Mouse (Mus musculus) E14TG2a.4 (cell line): Measurements from ENCODE around the gene Dpf1.

Experiments used
- CTCF ChIP-seq: conservative IDR thresholded peaks from 2 replicates; pipeline ENCODE4 v1.5.1; 2014; ENCODE audit warnings: low read length
- NANOG ChIP-seq: IDR thresholded peaks from 2 replicates; pipeline ENCODE4 v1.6.1; 2014; ENCODE audit warnings: borderline replicate concordance, low read length, mixed read lengths
- POU5F1 ChIP-seq: IDR thresholded peaks from 2 replicates; pipeline ENCODE4 v1.6.1; 2014; ENCODE audit warnings: low read length, borderline replicate concordance

GRCm38 (mm10) chr7:29277510-29277909, 26.2 kb upstream of the Dpf1 start:
- TF ChIP-seq CTCF (no peak), NANOG (no peak), POU5F1 (no peak)
